Mouse (Mus musculus) intestine, postnatal 0 days (tissue): ENCODE measurements at regions not wholly inside any gene's neighbourhood (a gene's known extent, or its start where the extent isn't known, plus 50 kb on each side); places are given as distances from the start of the nearest gene placed in this dataset.

Experiments
- ATAC-seq: fragments of 200-750 bp; cut with Nextera tagmentation; 2 replicates; pipeline ENCODE4 v1.8.0; 2017; ENCODE audit warnings: mild to moderate bottlenecking, moderate TSS enrichment, moderate library complexity
- H3K27ac ChIP-seq: fragments of 300-500 bp; sonication (generic); 2 replicates; pipeline ENCODE4 v1.5.1; 2014; ENCODE audit warnings: mild to moderate bottlenecking, low read depth, low read length, moderate library complexity
- H3K27me3 ChIP-seq: fragments of 300-500 bp; sonication (generic); replicated peaks from 2 replicates; pipeline ENCODE4 v1.6.1; 2014; ENCODE audit warnings: low read length, mixed read lengths; ENCODE audit not compliant: control insufficient read depth, insufficient read depth
- H3K36me3 ChIP-seq: fragments of 300-500 bp; sonication (generic); 2 replicates; pipeline ENCODE4 v1.6.1; 2014; ENCODE audit warnings: mild to moderate bottlenecking, moderate library complexity; ENCODE audit not compliant: control insufficient read depth, insufficient read depth
- H3K4me1 ChIP-seq: fragments of 300-500 bp; sonication (generic); replicated peaks from 2 replicates; pipeline ENCODE4 v1.6.1; 2014; ENCODE audit warnings: antibody characterized with exemption, low read length, mixed read lengths; ENCODE audit not compliant: control insufficient read depth, insufficient read depth
- H3K4me2 ChIP-seq: fragments of 300-500 bp; sonication (generic); replicated peaks from 2 replicates; pipeline ENCODE4 v1.6.1; 2014; ENCODE audit warnings: low read depth, mild to moderate bottlenecking, moderate library complexity
- H3K4me3 ChIP-seq: fragments of 300-500 bp; sonication (generic); 2 replicates; pipeline ENCODE4 v1.5.1; 2014; ENCODE audit warnings: low read depth, low read length
- H3K9ac ChIP-seq: fragments of 300-500 bp; sonication (generic); 2 replicates; pipeline ENCODE4 v1.6.1; 2014; ENCODE audit warnings: mild to moderate bottlenecking, low read depth, low read length
- H3K9me3 ChIP-seq: fragments of 300-500 bp; sonication (generic); 2 replicates; pipeline ENCODE4 v1.6.1; 2016; ENCODE audit warnings: mixed run types; ENCODE audit not compliant: control insufficient read depth
- CTCF ChIP-seq: sonication (generic); IDR thresholded peaks from 2 replicates; pipeline ENCODE4 v1.5.1; 2016; ENCODE audit warnings: low read depth, mild to moderate bottlenecking, control low read depth, antibody characterized with exemption, moderate library complexity
- WGBS: fragments of 180-500 bp; shearing (Covaris S2); extraction: QIAGEN DNeasy Blood & Tissue Kit; methylation state at CpG from one replicate; pipeline ENCODE4 v1.1.7; 2014; 5-methylcytosine and 5-hydroxymethylcytosine counted together

DNA sequence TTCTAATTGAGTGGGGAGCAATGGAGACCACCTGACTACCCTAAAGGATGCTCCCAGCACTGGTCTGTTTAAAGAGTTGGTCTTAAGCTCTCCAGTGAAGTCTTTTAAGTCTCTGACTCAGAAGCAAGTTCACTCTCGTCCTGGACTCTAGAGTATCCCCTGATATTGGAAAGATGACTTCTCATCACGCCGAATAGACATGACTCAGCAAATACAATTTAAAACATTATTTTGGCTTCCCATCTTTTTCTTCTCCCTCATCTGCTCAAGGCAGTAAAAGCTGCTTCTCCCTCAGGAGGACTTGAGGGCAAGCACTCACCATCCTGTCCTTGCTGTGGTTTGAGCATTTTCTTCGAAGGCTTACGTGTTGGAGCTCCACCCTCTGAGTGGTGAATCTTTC, 92.7 kb upstream of the Max start:
- H3K4me2 ChIP-seq: no peak overlapping the region
- 83% methylated on average over 5 of the region's 5 CpGs for WGBS

DNA sequence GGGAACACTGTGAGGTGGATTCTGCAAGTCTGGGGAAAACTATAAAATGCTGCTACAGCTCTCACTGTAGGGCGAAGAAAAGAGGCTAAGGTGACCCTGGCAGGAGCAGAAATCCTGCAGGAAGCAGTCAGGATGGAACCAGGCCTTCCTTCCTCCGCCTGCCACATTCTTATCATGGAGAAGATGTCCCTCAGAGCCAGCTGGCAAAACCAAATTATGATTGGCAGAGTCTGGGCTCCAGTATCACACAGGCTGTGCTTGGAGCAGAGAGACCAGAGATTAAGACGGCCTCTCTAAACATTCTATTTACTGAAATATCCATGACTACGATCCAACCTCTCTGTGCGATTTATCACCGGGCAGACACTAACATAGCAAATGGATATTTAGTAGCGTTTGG, 92.2 kb upstream of the Max start:
- ATAC-seq: no peak
- WGBS: 86% methylated on average over 7 of the region's 7 CpGs

More for the DNA sequence above, 92.7 kb upstream of the Max start:
- Histone ChIP-seq H3K9ac (no peak overlapping the region), H3K36me3 (no peaks in the 10 kb centered on the region), H3K27ac (no peak overlapping the region), H3K27me3 (peaks cover 11% of the 10 kb centered on the region; the same call in 1 of the 2 replicates), H3K4me1 (0 out of 2 replicates have a peak, but pooled peaks cover 4% of the 10 kb centered on the region), H3K9me3 (no peaks in the 10 kb centered on the region), H3K4me3 (no peak overlapping the region)
- ATAC-seq: no peak
- no peak for TF ChIP-seq CTCF

GRCm38 (mm10) chr12:77052853-77053252, 90.9 kb upstream of the Max start:
- Histone ChIP-seq H3K4me1 (0 out of 2 replicates have a peak, but pooled peaks cover 4% of the 10 kb centered on the region), H3K27me3 (peaks cover 15% of the 10 kb centered on the region; the same call in 1 of the 2 replicates), H3K9me3 (no peaks in the 10 kb centered on the region), H3K27ac (no peak overlapping the region), H3K9ac (no peak overlapping the region), H3K36me3 (no peaks in the 10 kb centered on the region), H3K4me2 (no peak overlapping the region), H3K4me3 (no peak overlapping the region)
- ATAC-seq: no peak
- TF ChIP-seq CTCF: peak; percentile 86
- WGBS: 66% methylated on average over 6 of the region's 6 CpGs

More for the DNA sequence above, 92.2 kb upstream of the Max start:
- H3K27me3 ChIP-seq: peaks cover 11% of the 10 kb centered on the region; the same call in 1 of the 2 replicates
- no peaks in the 10 kb centered on the region for H3K36me3 ChIP-seq
- H3K9ac ChIP-seq: no peak overlapping the region
- H3K4me2 ChIP-seq: no peak overlapping the region
- H3K27ac ChIP-seq: no peak overlapping the region
- no peaks in the 10 kb centered on the region for H3K9me3 ChIP-seq
- H3K4me1 ChIP-seq: 0 out of 2 replicates have a peak, but pooled peaks cover 4% of the 10 kb centered on the region
- TF ChIP-seq CTCF: no peak
- H3K4me3 ChIP-seq: no peak overlapping the region

GRCm38 (mm10) chr12:77048380-77048779, 86.4 kb upstream of the Max start:
- Histone ChIP-seq H3K4me1 (no peaks in the 10 kb centered on the region), H3K27ac (no peak overlapping the region), H3K9me3 (no peaks in the 10 kb centered on the region), H3K4me2 (no peak overlapping the region), H3K9ac (no peak overlapping the region), H3K36me3 (no peaks in the 10 kb centered on the region), H3K4me3 (no peak overlapping the region), H3K27me3 (peaks cover 5% of the 10 kb centered on the region; the same call in 1 of the 2 replicates)
- 49% methylated on average over 11 of the region's 11 CpGs for WGBS
- no peak for TF ChIP-seq CTCF
- ATAC-seq: no peak

GRCm38 (mm10) chr12:77047273-77047672, 85.3 kb upstream of the Max start:
- Histone ChIP-seq H3K27ac (no peak overlapping the region), H3K36me3 (no peaks in the 10 kb centered on the region), H3K9ac (no peak overlapping the region), H3K4me1 (no peaks in the 10 kb centered on the region), H3K9me3 (no peaks in the 10 kb centered on the region), H3K27me3 (peaks cover 5% of the 10 kb centered on the region; the same call in 1 of the 2 replicates), H3K4me3 (no peak overlapping the region), H3K4me2 (no peak overlapping the region)
- ATAC-seq: no peak
- 91% methylated on average over 1 of the region's 1 CpGs for WGBS
- TF ChIP-seq CTCF: no peak

DNA sequence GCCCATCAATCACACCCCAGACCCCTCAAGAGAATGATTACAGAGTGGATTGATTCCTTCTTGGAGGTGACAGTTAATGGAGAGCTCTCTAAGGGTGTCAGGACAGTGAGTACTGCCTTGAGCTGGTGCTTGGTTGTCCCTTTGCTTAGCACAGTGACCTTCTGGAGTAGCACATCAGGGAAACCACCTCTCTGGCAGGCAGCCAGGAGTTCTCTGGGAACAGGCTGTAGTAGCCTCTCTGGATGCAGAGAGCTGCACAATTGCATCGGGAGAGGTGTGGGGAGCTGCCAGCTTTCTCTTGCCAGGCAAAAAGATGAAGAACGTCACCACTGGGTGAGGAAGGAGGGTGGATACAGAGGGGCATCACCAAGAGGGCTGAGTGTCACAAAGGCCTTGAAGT, 84.0 kb upstream of the Max start:
- Histone ChIP-seq H3K9ac (no peak overlapping the region), H3K4me1 (no peaks in the 10 kb centered on the region), H3K4me3 (no peak overlapping the region), H3K27ac (no peak overlapping the region), H3K4me2 (no peak overlapping the region), H3K36me3 (no peaks in the 10 kb centered on the region), H3K27me3 (peaks cover 5% of the 10 kb centered on the region; the same call in 1 of the 2 replicates), H3K9me3 (no peaks in the 10 kb centered on the region)
- no peak for TF ChIP-seq CTCF
- 51% methylated on average over 2 of the region's 2 CpGs for WGBS
- ATAC-seq: no peak

DNA sequence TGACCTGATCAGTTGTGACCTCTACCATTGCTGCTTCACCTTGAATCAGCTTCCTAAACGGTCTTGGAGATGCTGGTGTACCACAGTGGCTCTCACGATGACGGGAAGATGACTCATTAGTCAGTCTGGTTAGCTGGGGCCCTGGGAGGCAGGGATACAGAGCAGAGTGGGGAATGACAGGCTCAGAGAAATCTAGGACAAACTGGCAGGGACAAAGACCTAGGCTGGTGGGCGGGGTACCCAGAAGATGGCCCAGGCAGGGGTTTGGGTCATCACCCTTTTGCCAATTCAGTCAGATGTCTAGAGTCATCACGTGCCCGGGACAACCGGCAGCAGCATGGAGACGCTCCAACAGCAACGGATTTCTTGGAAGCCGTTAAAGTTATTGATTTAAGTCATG, 83.4 kb upstream of the Max start:
- no peaks in the 10 kb centered on the region for H3K4me1 ChIP-seq
- H3K27me3 ChIP-seq: 0 out of 2 replicates have a peak, but pooled peaks cover 5% of the 10 kb centered on the region
- no peak overlapping the region for H3K4me2 ChIP-seq
- 71% methylated on average over 10 of the region's 10 CpGs for WGBS
- no peaks in the 10 kb centered on the region for H3K36me3 ChIP-seq
- H3K27ac ChIP-seq: no peak overlapping the region
- H3K9me3 ChIP-seq: no peaks in the 10 kb centered on the region
- TF ChIP-seq CTCF: no peak
- ATAC-seq: no peak
- no peak overlapping the region for H3K4me3 ChIP-seq
- H3K9ac ChIP-seq: no peak overlapping the region
